Mouse (Mus musculus) A20 (cell line): ENCODE measurements around the gene Il1a.

Source experiments
- DNase-seq: peaks from one replicate; pipeline ENCODE4 v3.0.0-alpha.2; 2011; ENCODE audit warnings: low read depth, low spot score

The Il1a gene

DNA sequence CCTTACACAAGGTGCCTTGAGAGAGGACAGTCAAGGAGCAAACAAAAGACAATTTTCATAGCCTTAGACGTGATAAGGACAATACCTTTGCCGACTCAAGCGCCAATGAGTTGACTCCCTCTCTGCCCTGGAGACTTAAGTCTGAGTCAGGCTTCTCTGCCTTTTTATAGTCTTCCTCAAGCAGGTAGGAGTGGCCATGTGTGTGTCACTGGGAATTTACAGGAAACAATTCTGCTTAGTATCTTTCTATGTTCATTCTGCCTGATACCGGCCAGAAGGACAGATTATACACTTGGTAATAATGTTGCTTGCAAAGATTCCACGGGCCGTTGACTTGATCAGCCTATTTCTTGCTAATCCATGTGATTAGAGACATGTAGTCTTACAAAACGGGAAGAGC lies at the start of gene Il1a:
Il1a (minus strand) TSS at position 137 of the 400 bp plus-strand sequence.
- no peak for DNase-seq

DNA sequence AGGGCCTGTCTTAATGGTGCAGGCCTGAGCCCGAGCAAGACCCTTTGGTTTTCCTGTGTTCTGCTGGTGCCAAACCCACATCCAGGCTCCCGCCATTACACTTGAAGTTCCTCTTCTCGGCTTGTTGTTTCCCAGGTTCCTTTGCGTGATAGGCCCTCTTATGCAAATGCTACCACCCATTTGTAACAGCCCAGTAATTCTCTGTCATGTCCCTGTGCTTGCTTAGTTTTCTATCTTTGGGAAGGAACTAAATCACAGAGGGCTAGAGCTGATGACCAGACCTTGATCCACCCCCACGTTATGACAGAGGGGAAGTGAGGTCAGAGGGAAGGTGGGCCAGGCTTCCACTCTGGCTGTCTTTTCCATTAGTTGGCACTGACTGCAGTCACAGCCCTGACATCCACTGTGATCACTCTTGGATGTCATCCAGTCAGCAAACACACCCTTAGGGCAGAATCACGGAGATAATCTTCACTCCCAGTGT lies 28.4 kb upstream of the Il1a start:
- no peak for DNase-seq

DNA sequence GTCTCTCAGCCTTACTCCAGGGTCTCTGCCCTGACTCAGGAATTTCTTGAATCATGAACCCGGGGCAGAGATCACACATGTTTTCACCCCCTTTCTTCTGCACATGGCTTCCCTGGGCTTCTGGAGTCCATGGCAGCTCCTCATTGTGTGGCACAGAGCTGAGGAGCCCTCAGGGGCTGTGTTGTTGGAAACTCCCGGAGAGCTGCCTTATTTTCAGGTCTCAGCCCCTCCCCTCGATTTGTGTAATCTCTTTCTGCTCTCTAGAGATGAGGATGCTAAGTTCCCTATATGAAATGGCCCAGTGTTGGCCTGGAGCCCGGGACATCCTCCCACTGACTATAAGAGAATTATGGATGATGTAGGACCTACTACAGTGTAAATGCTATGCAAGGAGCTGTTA lies 23.7 kb upstream of the Il1a start:
- DNase-seq = no peak

DNA sequence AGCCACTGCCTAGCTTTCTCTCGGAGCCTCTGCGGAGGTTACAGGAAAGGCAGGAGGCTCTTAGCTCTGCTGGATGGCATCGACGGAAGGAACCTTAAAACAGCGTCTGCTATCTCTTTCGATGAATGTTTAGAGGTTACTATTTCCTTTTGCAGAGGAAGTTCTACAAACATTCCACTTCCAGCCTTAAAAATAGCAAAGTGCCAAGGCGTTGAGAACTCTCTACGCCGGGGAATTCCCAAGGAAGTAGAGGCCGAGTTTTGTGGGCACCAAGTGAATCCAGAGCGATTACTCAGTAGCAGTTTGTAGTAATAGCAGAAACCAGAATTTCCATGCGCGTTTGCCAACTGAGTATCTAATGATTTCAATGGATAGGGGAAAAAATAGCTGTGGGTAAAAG lies 20.8 kb upstream of the Il1a start:
- DNase-seq = no peak

DNA sequence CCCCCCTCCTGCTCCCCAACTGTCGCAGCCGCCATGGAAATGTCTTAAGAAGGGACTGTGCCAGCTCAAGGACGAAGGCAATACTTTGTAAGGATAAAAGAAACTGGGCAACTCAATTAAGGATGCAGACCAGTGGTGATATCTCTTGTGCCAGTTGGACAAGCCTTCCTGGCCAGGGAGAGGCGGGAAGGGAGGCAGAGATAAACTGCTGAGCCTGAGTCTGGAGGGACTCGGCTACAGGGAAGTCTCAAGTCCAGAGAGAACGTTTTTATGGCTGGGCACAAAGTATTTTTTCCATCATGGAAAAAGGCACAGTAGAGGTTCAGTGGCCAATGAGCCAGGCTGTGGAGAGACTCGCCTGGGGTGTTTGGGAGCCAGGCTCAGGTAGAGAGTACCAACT lies 20.3 kb upstream of the Il1a start:
- DNase-seq = no peak

DNA sequence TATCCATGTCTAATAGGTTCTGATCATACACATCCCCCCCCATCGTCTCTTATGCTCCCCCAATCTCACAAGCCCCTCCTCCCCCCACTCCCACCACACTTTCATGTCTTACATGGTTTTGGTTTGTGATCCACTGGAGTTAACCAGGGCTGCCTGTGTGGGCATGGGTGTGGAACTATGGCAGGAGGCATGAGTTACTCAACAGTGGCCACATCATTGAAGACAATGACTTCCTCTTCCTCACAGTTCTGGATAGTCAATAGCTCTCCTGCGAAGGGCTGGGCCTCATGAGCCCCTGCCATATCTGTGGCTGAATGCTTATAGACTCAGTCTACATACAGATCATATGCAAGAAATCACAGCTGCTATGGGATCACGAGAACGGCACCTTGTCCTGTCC lies 18.5 kb upstream of the Il1a start:
- DNase-seq = no peak

DNA sequence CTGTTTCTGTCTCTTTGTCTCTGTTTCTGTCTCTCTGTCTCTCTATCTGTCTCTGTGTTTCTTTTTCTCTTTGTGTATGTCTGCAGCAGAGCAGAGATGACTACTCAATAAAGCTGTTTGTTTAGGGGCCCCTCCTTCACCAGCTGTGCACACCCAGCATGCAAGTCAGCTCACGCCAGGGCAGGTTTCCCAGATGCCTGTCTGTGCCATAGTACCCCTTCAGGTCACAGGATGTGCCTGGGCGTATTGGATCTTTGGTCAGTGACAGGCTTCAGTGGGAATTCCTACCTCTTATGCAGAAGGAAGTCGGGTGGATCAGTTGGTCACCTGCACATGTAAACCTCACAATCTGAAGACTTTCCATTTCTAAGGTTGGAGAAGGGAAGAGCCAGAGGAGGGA lies 14.4 kb upstream of the Il1a start:
- DNase-seq = no peak

DNA sequence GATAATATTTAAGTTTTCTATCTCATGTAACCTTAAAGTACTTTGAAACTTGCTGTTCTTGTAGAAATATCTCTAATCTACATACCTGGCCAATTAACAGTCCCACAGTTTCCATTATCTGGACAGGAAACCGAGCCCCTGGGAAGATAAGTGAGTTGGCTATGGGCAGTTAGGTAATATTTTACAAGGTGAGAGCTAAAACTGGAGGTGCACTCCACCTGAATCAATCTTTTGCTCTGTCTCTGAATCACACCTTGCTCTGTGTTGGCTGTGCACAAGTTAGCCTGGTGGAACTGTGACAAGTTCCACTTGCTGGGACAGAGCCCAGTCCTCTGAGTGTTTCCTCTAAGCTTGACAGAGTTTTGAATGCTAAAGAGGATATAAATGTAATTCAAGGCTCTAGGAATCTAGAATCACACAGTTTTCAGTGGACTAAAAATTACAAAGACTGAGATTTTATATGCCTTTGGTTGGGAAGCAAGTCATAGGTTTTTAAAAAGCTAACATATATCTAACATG lies 12.4 kb upstream of the Il1a start:
- no peak for DNase-seq

DNA sequence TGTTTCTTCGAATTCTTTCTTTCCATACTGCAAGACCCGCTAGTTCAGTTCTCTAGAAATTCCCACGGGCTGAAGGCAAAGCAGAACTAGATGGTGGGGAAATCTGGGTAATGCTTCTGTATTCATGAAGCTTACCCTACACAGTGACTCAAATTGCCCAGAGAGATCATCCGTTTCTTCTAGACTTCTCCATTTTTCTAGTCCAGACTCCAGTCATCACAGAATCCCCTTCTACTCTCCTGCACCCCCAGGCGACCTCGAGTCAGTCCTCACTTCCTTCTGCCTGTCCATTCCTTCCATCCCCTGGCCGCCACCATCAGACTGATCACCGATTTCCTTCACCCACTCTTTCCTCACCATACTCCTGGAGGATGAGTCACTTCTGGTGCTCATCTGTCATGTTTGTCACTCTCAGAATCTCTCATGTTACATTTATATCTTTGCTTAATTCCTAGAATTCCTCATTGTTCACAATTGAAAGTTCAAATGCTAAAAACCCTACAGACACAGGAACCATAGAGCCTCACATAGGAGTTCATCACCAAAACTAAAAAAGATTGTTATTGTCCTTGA lies 10.3 kb upstream of the Il1a start:
- DNase-seq = no peak

DNA sequence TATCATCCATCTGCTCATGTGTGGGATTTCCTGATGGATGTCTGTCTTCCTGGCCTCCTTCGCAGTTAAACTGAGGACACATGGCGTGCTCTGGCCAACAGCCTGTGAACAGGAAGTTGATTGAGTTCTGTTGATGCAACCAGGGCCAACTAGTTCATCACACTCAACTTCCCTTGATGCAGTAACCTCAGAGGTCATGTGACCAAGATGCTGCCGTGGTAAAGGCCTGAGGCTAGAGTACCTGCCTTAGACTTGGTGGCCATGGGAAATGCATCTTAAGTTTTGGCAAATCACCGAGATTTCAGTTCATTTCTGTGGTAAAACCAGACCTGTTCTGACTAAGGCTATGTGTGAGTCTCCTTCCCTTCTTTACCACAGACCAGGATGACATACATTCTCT lies 6.1 kb upstream of the Il1a start:
- DNase-seq = no peak

DNA sequence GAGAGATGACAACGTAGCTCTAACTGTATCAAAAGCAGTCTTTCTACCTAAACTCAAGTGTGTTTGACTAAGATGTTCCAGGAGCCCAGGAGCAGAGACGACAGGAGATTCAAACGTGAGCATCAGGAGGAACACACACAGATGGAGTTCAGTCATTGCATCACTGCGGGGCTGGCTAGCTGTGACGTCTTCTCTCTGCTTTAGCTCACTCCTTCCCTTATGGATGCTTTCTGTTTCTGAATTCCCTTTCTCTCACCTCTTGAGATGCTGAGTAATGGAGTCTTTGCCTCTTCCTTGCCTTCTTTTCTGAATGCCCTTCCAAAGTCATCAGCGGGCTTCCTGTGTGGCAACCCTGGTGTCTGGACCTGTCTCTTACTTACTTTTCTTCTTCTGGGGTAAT lies 5.1 kb upstream of the Il1a start:
- DNase-seq = no peak

DNA sequence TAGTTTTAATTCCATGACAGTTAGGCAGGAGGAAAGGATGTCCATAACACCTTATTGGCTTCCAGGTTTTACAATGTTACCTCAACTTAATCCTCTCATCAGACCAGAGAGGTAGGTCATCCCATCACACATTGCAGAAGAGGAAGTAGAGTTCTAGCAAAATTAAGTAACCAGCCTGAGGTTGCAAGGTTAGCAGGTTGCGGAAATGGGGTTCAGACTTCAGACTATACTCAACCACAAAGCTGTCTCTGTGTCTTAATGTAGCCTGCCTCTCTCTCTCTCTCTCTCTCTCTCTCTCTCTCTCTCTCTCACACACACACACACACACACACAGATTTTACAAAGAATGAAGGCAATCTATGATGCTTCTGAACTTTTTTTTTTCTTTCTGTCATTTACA lies 4.2 kb upstream of the Il1a start:
- DNase-seq = peak; percentile 26

DNA sequence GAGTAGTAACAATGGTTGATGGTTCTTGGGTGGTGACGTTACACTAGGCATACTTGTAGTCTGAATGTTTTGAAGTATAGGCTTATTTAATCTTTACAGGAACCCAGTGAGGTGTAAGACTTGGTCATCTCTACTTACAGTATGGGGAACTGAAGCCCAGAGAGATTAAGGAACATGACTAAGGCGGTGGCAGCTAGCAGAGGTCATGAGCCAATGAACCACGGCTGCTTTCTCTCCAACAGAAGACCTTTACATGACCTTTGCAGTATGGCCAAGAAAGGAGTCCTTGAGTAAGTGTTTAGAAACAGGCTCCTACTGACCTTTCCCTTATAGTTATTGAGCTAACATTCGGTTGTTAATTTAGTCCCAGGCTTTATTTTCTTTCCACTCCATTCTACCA lies 3.8 kb downstream of the Il1a start:
- DNase-seq = peak; percentile 46

DNA sequence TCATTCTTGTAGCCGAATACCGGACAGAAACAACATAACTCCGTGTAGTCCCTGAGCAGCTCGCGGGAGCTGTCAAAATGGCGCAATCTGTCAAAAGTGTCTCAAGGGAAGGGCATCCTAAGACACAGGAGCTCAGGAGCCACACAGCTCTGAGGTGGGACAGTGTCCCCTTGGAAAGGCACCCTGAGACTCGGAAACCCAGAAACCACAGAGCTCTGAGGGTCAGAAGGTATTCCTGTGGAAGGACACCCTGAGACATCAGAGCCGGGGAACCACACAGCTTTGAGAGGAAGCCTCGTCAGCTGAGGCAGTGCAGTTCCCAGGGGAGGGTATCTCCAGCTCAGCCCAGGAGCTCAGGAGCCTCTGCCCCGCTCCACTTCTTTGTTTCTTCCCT lies 12.2 kb downstream of the Il1a start:
- no peak for DNase-seq

DNA sequence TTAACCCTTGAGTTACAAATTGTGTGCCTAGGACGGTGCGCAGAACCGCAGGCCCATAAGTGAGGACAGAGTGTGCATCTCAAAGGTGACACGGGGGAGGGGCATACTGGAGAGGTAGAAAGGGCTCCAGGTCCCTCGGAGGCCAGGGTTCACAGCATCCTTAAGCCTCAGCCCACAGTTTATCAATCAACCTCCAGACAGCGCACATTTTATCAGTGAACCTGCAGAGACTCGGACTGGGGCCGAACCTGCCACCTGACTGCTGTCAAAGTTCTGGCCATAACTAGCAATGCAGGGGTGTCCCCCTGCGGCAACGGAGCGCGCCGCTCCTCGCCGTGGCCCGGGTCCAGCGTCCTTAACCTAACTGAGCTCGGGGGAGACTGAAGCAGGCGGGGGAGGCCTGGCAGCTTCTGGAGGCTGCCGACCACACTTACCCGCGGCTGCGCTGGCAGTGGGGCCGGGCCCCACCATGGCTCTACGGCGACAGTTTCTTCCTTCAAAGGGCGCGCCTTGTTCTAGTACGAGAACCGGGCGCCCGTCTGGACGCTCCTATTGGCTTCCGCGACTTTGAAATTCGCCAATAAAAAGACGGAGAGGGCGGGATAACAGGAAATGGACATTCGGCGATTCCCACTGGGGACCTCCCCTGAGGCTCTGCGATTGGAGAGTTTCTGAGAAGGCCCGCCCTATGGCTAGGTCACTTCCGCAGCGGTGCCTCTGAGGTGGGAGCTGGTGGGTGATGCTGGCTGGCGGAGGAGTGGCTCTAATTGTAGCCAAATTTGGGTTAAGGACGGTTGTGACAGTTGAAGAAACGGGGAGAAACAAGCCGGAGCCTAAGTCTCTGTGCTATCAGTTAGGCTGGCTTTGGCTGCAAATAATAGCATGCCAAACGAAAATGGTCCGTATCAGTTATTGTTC lies 12.8 kb downstream of the Il1a start, which contains the start of gene Ckap2l:
Ckap2l (minus strand) TSS at position 542 of the 918 bp plus-strand sequence.
- peak; percentile 98 for DNase-seq

DNA sequence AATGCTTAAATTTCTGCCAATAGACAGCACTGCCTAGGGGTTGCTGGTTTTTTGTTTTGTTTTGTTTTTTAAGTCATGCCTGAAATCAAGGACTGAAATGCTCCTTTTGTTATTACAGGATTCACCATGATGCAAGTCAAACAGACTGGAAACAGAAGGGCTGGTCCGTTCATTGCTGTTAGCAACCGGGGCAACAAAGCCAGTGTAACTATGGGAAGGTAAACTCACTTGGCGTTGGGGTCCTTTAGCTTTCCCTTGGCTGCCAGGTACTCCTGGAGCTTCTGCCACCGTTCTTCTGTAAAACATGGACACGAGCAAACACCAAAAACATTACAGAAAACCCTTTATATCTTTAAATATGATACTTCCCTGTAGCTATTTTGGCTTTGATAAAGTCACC lies 13.7 kb downstream of the Il1a start:
- no peak for DNase-seq

DNA sequence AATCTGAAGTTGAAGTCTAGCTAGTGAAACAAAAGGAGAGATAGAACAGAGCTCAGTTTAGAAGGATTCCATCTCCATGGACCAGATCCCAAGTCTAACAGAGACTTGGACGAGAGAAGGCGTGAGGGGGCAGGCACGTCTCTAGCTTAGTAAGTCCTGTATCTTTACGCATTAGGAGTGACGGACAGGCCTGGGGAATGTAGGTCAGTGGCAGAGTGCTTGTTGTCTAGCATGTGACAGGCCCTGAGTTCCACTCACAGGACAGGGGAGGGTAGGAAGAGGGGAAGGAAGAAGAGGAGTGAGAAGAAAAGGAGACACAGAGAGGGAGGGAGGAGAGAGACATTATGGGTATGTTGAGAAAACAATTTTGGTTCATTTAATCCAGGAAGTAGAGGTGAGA lies 14.7 kb downstream of the Il1a start:
- no peak for DNase-seq

DNA sequence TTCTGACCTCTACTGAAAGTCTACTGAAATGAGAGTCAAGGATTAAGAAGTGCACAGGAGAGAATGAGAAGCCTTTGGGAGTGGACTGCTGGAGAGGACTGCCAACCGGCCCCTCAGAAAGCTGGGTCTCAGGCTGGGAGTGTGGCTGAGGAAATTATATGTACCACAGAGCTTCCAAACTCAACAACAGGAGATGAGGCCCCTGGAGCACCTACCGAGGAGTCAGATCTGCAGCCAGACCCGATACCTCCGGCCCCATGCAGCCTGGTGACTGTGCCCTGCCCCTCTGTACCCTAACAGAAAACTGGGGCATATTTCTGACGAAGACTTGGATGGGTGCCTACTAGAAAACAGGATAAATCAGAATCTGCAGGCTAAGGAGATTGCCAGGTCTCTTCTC lies 35.9 kb downstream of the Il1a start:
- DNase-seq = no peak

DNA sequence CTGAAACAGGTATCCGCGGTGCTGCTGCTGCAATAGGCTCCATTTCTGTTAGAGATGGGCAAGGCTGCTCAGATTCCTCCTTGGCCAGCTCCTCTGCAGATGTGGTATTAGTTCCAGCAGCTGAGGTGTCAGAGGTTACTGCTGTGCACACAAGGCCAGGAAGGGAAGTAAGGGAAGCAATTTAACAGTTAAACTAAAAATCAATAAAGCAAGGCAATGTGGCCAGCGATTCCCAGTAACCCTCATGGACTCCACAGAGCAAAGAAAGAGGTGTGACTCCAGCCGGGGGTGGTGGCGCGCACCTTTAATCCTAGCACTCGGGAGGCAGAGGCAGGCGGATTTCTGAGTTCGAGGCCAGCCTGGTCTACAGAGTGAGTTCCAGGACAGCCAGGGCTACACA lies 39.2 kb downstream of the Il1a start:
- no peak for DNase-seq

DNA sequence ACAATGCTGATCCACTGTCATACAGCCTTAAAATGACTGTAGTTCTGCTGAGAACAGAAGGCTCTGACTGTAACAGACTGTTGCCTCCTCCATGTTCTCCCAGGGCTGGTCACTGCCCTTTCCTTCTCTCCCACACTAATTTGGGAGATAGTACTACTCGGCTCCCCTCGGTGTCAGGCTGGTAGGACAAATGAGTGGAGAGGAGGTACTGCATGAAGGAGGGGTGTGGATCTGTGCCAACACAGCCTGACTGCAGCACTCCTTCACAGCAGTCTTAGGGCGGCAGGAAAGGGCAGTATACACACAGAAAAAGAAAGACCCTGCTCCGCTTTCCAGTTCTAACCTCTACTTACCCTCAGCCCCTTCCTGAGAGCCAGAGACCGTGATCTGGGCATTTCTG lies 39.8 kb downstream of the Il1a start:
- DNase-seq = no peak

DNA sequence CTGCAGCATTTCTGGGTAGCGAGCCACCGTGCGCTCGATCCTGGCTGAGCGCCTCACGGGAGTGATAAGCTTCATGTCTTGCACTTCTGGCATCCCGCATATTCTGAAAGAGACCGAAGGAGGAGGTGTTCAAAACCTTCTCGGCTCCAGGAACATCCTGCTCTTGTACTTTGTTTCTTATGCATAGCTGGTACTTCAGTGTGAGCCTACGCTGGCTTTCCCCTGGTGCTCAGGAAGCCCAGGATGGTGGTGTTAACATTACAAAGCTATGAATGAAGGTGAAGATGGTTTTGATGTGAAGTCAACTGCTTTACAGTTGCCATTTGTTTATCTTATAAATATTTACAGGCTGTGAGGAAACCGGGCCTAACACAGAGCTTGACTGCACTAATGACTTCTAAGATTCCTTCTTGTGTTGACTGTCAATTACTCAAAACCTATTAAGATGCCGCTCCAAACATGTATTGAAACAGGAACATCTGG lies 40.6 kb downstream of the Il1a start:
- no peak for DNase-seq

DNA sequence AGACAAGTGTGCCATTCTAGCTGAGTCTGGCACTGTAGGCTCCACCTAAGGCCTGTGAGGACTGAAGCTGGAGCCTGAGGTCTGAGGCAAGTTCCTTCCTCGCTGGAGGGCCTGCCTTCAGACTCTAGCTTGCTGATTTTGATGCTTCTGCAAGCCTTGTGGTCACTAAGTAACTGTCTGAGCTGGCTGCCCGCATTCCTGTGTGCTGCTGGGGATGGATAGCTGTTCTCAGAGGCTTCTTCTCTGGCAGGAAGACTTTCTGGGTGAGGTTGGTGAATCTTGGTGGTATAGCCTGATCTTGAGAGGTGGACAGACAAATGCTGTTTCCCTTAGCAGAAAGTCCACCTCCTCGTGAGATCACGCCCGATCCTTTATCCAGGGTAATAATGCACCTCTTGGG lies 42.0 kb downstream of the Il1a start:
- DNase-seq = no peak

DNA sequence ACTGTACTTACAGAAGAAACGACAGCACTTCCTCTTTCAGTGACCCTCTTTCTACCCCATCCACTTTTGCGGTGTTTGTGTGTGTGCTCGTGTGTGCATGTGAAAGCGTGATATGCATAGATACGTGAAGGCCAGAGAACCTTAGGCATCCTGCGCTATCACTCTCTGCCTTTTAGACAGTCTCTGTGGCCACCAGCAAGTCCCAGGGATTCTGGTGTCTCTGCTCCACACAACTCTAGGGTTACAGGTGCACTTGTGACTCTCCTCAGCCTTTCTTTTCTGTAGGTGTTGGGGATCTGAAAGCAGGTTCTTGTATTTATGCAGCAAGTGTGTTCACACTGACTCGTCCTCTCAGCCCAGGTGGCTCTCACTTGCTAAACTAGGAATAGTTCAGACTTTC lies 44.5 kb downstream of the Il1a start:
- peak; percentile 62 for DNase-seq
